Mouse (Mus musculus): ENCODE measurements around the gene Arid3a. TPM values are rescaled to one million over a fixed set of nuclear protein-coding genes. Genes with fewer than 3 reads are reported as not detected.

The Arid3a gene
- polyA plus RNA-seq, 1 experiment from 2014 or later, result 2.9 TPM

GRCm38 (mm10) chr10:79920958-79921535 is 5.8 kb upstream of the Arid3a start, which contains the start of gene R3hdm4:
Gene R3hdm4, minus strand, starts transcription at chr10:79921208.
- WGBS, result 4% methylated on average over 41 of the region's 41 CpGs

GRCm38 (mm10) chr10:79921572-79921971 is 5.3 kb upstream of the Arid3a start:
- no peak for ATAC-seq (replicated peaks)
- peak overlapping the region; percentile 49 for H3K4me2 ChIP-seq
- H3K27ac ChIP-seq, result no peak overlapping the region
- H3K4me1 ChIP-seq, result peaks cover 41% of the 10 kb centered on the region
- H3K36me3 ChIP-seq (replicated peaks), result no peaks in the 10 kb centered on the region
- peaks cover 62% of the 10 kb centered on the region for H3K27me3 ChIP-seq (replicated peaks)
- H3K9ac ChIP-seq, result peak overlapping the region; percentile 36; the same call in 1 of the 2 replicates
- no peaks in the 10 kb centered on the region for H3K9me3 ChIP-seq
- under 1% methylated on average over 34 of the region's 34 CpGs for WGBS
- H3K4me3 ChIP-seq, result peak overlapping the region; percentile 33

More at GRCm38 (mm10) chr10:79920958-79921535, 5.8 kb upstream of the Arid3a start, which contains the start of gene R3hdm4:
- H3K27ac ChIP-seq, result no peak within 1 kb of the TSS
- ATAC-seq (replicated peaks), result no peak
- peak within 1 kb of the TSS; percentile 33 for H3K4me3 ChIP-seq
- H3K4me2 ChIP-seq, result peak within 1 kb of the TSS; percentile 49
- peak within 1 kb of the TSS; percentile 36; the same call in 1 of the 2 replicates for H3K9ac ChIP-seq
- no peaks in the 10 kb centered on the region for H3K36me3 ChIP-seq (replicated peaks)
- peaks cover 38% of the 10 kb centered on the region for H3K4me1 ChIP-seq
- no peaks in the 10 kb centered on the region for H3K9me3 ChIP-seq
- peaks cover 62% of the 10 kb centered on the region for H3K27me3 ChIP-seq (replicated peaks)

- Histone ChIP-seq H3K27me3 (replicated peaks) (peaks cover 34% of the 10 kb centered on the region), H3K36me3 (replicated peaks) (no peaks in the 10 kb centered on the region), H3K9me3 (no peaks in the 10 kb centered on the region), H3K4me2 (peak overlapping the region; percentile 81), H3K9ac (no peak overlapping the region), H3K4me1 (peaks cover 48% of the 10 kb centered on the region), H3K27ac (no peak overlapping the region), H3K4me3 (peak overlapping the region; percentile 92; the same call in 1 of the 2 replicates)
- 13% methylated on average over 29 of the region's 29 CpGs for WGBS
- ATAC-seq (replicated peaks), result no peak
Measured at GRCm38 (mm10) chr10:79924998-79925784, 1.7 kb upstream of the Arid3a start.

GRCm38 (mm10) chr10:79925785-79926490 is 905 bp upstream of the Arid3a start:
- Histone ChIP-seq H3K27ac (no peak overlapping the region; the same call in 1 of the 2 replicates), H3K27me3 (replicated peaks) (peaks cover 27% of the 10 kb centered on the region), H3K4me1 (peaks cover 44% of the 10 kb centered on the region), H3K36me3 (replicated peaks) (0 out of 2 replicates have a peak, but pooled peaks cover under 1% of the 10 kb centered on the region), H3K9ac (peak overlapping the region; percentile 78), H3K4me2 (peak overlapping the region; percentile 81), H3K4me3 (peak overlapping the region; percentile 92), H3K9me3 (no peaks in the 10 kb centered on the region)
- ATAC-seq (replicated peaks), result peak; percentile 12; the same call in 1 of the 2 replicates
- WGBS, result 10% methylated on average over 15 of the region's 15 CpGs

GRCm38 (mm10) chr10:79927324-79928029 is 634 bp downstream of the Arid3a start:
- Histone ChIP-seq H3K9ac (peak overlapping the region; percentile 78), H3K4me2 (peak overlapping the region; percentile 81), H3K27me3 (replicated peaks) (peaks cover 12% of the 10 kb centered on the region), H3K27ac (peak overlapping the region; percentile 89), H3K4me1 (peaks cover 37% of the 10 kb centered on the region), H3K4me3 (peak overlapping the region; percentile 92), H3K9me3 (no peaks in the 10 kb centered on the region), H3K36me3 (replicated peaks) (peaks cover 6% of the 10 kb centered on the region; the same call in 1 of the 2 replicates)
- WGBS, result under 1% methylated on average over 54 of the region's 54 CpGs
- peak; percentile 53 for ATAC-seq (replicated peaks)

GRCm38 (mm10) chr10:79928030-79928694 is 1.3 kb downstream of the Arid3a start:
- H3K27ac ChIP-seq, result peak overlapping the region; percentile 89

GRCm38 (mm10) chr10:79928907-79929701 is 2.3 kb downstream of the Arid3a start:
- peaks cover 51% of the 10 kb centered on the region for H3K4me1 ChIP-seq
- peak overlapping the region; percentile 81 for H3K4me2 ChIP-seq
- ATAC-seq (replicated peaks), result no peak
- peaks cover 6% of the 10 kb centered on the region; the same call in 1 of the 2 replicates for H3K36me3 ChIP-seq (replicated peaks)
- peak overlapping the region; percentile 35 for H3K9ac ChIP-seq
- 28% methylated on average over 9 of the region's 9 CpGs for WGBS
- peak overlapping the region; percentile 92 for H3K4me3 ChIP-seq
- no peaks in the 10 kb centered on the region for H3K27me3 ChIP-seq (replicated peaks)
- peak overlapping the region; percentile 89 for H3K27ac ChIP-seq
- no peaks in the 10 kb centered on the region for H3K9me3 ChIP-seq

More at GRCm38 (mm10) chr10:79928030-79928694, 1.3 kb downstream of the Arid3a start:
- peak overlapping the region; percentile 78 for H3K9ac ChIP-seq
- H3K4me1 ChIP-seq, result peaks cover 42% of the 10 kb centered on the region
- H3K27me3 ChIP-seq (replicated peaks), result peaks cover 5% of the 10 kb centered on the region
- peak overlapping the region; percentile 92 for H3K4me3 ChIP-seq
- under 1% methylated on average over 19 of the region's 29 CpGs for WGBS
- no peaks in the 10 kb centered on the region for H3K9me3 ChIP-seq
- no peak for ATAC-seq (replicated peaks)
- peak overlapping the region; percentile 81 for H3K4me2 ChIP-seq
- H3K36me3 ChIP-seq (replicated peaks), result peaks cover 6% of the 10 kb centered on the region; the same call in 1 of the 2 replicates

GRCm38 (mm10) chr10:79929967-79930825 is 3.4 kb downstream of the Arid3a start:
- H3K27ac ChIP-seq, result no peak overlapping the region
- no peaks in the 10 kb centered on the region for H3K27me3 ChIP-seq (replicated peaks)
- 0 out of 2 replicates have a peak overlapping the region, but pooled peaks have one; percentile 81 for H3K4me2 ChIP-seq
- H3K36me3 ChIP-seq (replicated peaks), result peaks cover 6% of the 10 kb centered on the region; the same call in 1 of the 2 replicates
- H3K9me3 ChIP-seq, result no peaks in the 10 kb centered on the region
- no peak overlapping the region for H3K4me3 ChIP-seq
- WGBS, result 85% methylated on average over 18 of the region's 18 CpGs
- no peak for ATAC-seq (replicated peaks)
- no peak overlapping the region for H3K9ac ChIP-seq
- H3K4me1 ChIP-seq, result peaks cover 50% of the 10 kb centered on the region

GRCm38 (mm10) chr10:79930826-79931186 is 4.0 kb downstream of the Arid3a start:
- no peaks in the 10 kb centered on the region for H3K9me3 ChIP-seq
- H3K4me1 ChIP-seq, result peaks cover 46% of the 10 kb centered on the region
- no peaks in the 10 kb centered on the region for H3K27me3 ChIP-seq (replicated peaks)
- H3K27ac ChIP-seq, result no peak overlapping the region
- H3K4me3 ChIP-seq, result no peak overlapping the region
- peaks cover 6% of the 10 kb centered on the region; the same call in 1 of the 2 replicates for H3K36me3 ChIP-seq (replicated peaks)
- WGBS, result 79% methylated on average over 16 of the region's 16 CpGs
- H3K4me2 ChIP-seq, result no peak overlapping the region
- no peak for ATAC-seq (replicated peaks)
- no peak overlapping the region for H3K9ac ChIP-seq

GRCm38 (mm10) chr10:79931797-79932196 is 5.0 kb downstream of the Arid3a start:
- H3K36me3 ChIP-seq (replicated peaks), result peaks cover 6% of the 10 kb centered on the region; the same call in 1 of the 2 replicates
- ATAC-seq (replicated peaks), result no peak
- 83% methylated on average over 9 of the region's 9 CpGs for WGBS
- no peak overlapping the region for H3K4me2 ChIP-seq
- no peak overlapping the region for H3K9ac ChIP-seq
- H3K27me3 ChIP-seq (replicated peaks), result no peaks in the 10 kb centered on the region
- H3K9me3 ChIP-seq, result no peaks in the 10 kb centered on the region
- no peak overlapping the region for H3K27ac ChIP-seq
- H3K4me3 ChIP-seq, result no peak overlapping the region
- peaks cover 43% of the 10 kb centered on the region for H3K4me1 ChIP-seq
